Mouse (Mus musculus) neural tube, embryonic 15.5 days (tissue): ENCODE results near the gene Pcyt2. TPM values are rescaled to one million over a fixed set of nuclear protein-coding genes. Genes with fewer than 3 reads are reported as not detected.

ENCODE experiments used
- ATAC-seq: fragments of 200-750 bp; cut with Nextera tagmentation; 2 replicates; pipeline ENCODE4 v1.8.0; 2017; ENCODE audit warnings: mild to moderate bottlenecking, moderate TSS enrichment, moderate library complexity; ENCODE audit not compliant: low FRiP score
- H3K27ac ChIP-seq: fragments of 300-500 bp; sonication (generic); replicated peaks from 2 replicates; pipeline ENCODE4 v1.5.1; 2015; ENCODE audit warnings: mild to moderate bottlenecking, inconsistent platforms
- H3K27me3 ChIP-seq: fragments of 300-500 bp; sonication (generic); replicated peaks from 2 replicates; pipeline ENCODE4 v1.6.1; 2015; ENCODE audit warnings: inconsistent platforms
- H3K36me3 ChIP-seq: fragments of 300-500 bp; sonication (generic); 2 replicates; pipeline ENCODE4 v1.6.1; 2015; ENCODE audit warnings: inconsistent platforms
- H3K4me1 ChIP-seq: fragments of 300-500 bp; sonication (generic); 2 replicates; pipeline ENCODE4 v1.6.1; 2015; ENCODE audit warnings: inconsistent platforms
- H3K4me2 ChIP-seq: fragments of 300-500 bp; sonication (generic); 2 replicates; pipeline ENCODE4 v1.6.1; 2015; ENCODE audit warnings: inconsistent platforms, mild to moderate bottlenecking, moderate library complexity
- H3K4me3 ChIP-seq: fragments of 300-500 bp; sonication (generic); replicated peaks from 2 replicates; pipeline ENCODE4 v1.5.1; 2015; ENCODE audit warnings: mild to moderate bottlenecking, inconsistent platforms
- H3K9ac ChIP-seq: fragments of 300-500 bp; sonication (generic); replicated peaks from 2 replicates; pipeline ENCODE4 v1.6.1; 2015; ENCODE audit warnings: mild to moderate bottlenecking, inconsistent platforms
- H3K9me3 ChIP-seq: fragments of 300-500 bp; sonication (generic); replicated peaks from 2 replicates; pipeline ENCODE4 v1.6.1; 2016; ENCODE audit warnings: inconsistent platforms
- WGBS: fragments of 180-500 bp; shearing (Covaris S2); methylation state at CpG from one replicate; pipeline ENCODE4 v1.1.7; 2015; ENCODE audit warnings: mixed read lengths; 5-methylcytosine and 5-hydroxymethylcytosine counted together
- microRNA-seq: library from miRNA; unstranded; fragments of <30 nt; microRNA quantifications from one replicate; pipeline ENCODE4, GENCODE M21; 2017
- polyA plus RNA-seq: library from polyadenylated mRNA; unstranded; fragments of >200 nt; fragmentation: Nextera tagmentation; extraction: Ambion mirVana; gene quantifications from 2 replicates; pipeline ENCODE4 v1.2.1, GENCODE M21; 2015

The Pcyt2 gene
- polyA plus RNA-seq, 1 experiment from 2014 or later = 248 TPM

- no peak for ATAC-seq
- 90% methylated on average over 9 of the region's 9 CpGs for WGBS
- Histone ChIP-seq H3K4me2 (no peak overlapping the region), H3K9ac (no peak overlapping the region), H3K27me3 (no peaks in the 10 kb centered on the region), H3K27ac (no peak overlapping the region), H3K36me3 (peaks cover 91% of the 10 kb centered on the region), H3K4me3 (no peak overlapping the region), H3K4me1 (0 out of 2 replicates have a peak, but pooled peaks cover 4% of the 10 kb centered on the region), H3K9me3 (no peaks in the 10 kb centered on the region)
These were observed 52.6 kb downstream of the Pcyt2 start for GRCm38 (mm10) chr11:120565114-120565513.

GRCm38 (mm10) chr11:120562949-120563348 lies 54.8 kb downstream of the Pcyt2 start:
- H3K4me3 ChIP-seq = no peak overlapping the region
- H3K9me3 ChIP-seq = no peaks in the 10 kb centered on the region
- H3K9ac ChIP-seq = no peak overlapping the region
- no peak overlapping the region for H3K4me2 ChIP-seq
- H3K27ac ChIP-seq = no peak overlapping the region
- H3K4me1 ChIP-seq = 0 out of 2 replicates have a peak, but pooled peaks cover 1% of the 10 kb centered on the region
- peaks cover 92% of the 10 kb centered on the region for H3K36me3 ChIP-seq
- no peaks in the 10 kb centered on the region for H3K27me3 ChIP-seq
- no peak for ATAC-seq
- 97% methylated on average over 13 of the region's 13 CpGs for WGBS

- WGBS = 94% methylated on average over 13 of the region's 13 CpGs
- no peak for ATAC-seq
- peaks cover 74% of the 10 kb centered on the region for H3K36me3 ChIP-seq
- no peak overlapping the region for H3K4me2 ChIP-seq
- no peaks in the 10 kb centered on the region for H3K27me3 ChIP-seq
- H3K9me3 ChIP-seq = no peaks in the 10 kb centered on the region; the same call in 1 of the 2 replicates
- H3K27ac ChIP-seq = no peak overlapping the region
- H3K9ac ChIP-seq = no peak overlapping the region
- H3K4me3 ChIP-seq = no peak overlapping the region
- H3K4me1 ChIP-seq = no peaks in the 10 kb centered on the region
These were observed 56.6 kb downstream of the Pcyt2 start for GRCm38 (mm10) chr11:120560952-120561728.

Small RNA genes within 50 kb of the gene (microRNA-seq; reads per million reads assigned to microRNA genes)
- not detected for gene Mir6936

Other genes starting within 250 kb of the Pcyt2 start
- 71.6 and 81.5 TPM in 2 replicates for gene Faap100, start 239.2 kb downstream of the Pcyt2 start, polyA plus RNA-seq
- 30.2 and 32.6 TPM in 2 replicates for gene Nploc4, start 180.2 kb downstream of the Pcyt2 start, polyA plus RNA-seq
- not detected in 2 replicates for gene Tspan10, start 175.3 kb downstream of the Pcyt2 start, polyA plus RNA-seq
- 0.09 and 0.28 TPM in 2 replicates for gene Pde6g, start 164.4 kb downstream of the Pcyt2 start, polyA plus RNA-seq
- 12.1 and 12.8 TPM in 2 replicates for gene Oxld1, start 159.9 kb downstream of the Pcyt2 start, polyA plus RNA-seq
- 24.5 and 26.6 TPM in 2 replicates for gene Ccdc137, start 159.8 kb downstream of the Pcyt2 start, polyA plus RNA-seq
- 68.1 and 76.7 TPM in 2 replicates for gene Arl16, start 150.3 kb downstream of the Pcyt2 start, polyA plus RNA-seq
- gene Mrpl12, start 133.3 kb downstream of the Pcyt2 start, polyA plus RNA-seq = 142 and 144 TPM in 2 replicates
- 27.6 and 33.6 TPM in 2 replicates for gene Slc25a10, start 126.1 kb downstream of the Pcyt2 start, polyA plus RNA-seq
- gene Gcgr, start 87.2 kb downstream of the Pcyt2 start, polyA plus RNA-seq = 0.26 and 0.41 TPM in 2 replicates
- gene Mcrip1, start 68.2 kb downstream of the Pcyt2 start, polyA plus RNA-seq = 229 and 235 TPM in 2 replicates
- 0.69 and 14.1 TPM in 2 replicates for gene Ppp1r27, start 66.8 kb downstream of the Pcyt2 start, polyA plus RNA-seq
- 282 and 351 TPM in 2 replicates for gene P4hb, start 44.7 kb downstream of the Pcyt2 start, polyA plus RNA-seq
- 488 and 542 TPM in 2 replicates for gene Arhgdia, start 36.3 kb downstream of the Pcyt2 start, polyA plus RNA-seq
- 219 and 265 TPM in 2 replicates for gene Alyref, start 19.6 kb downstream of the Pcyt2 start, polyA plus RNA-seq
- gene Anapc11, start 19.5 kb downstream of the Pcyt2 start, polyA plus RNA-seq = 206 and 208 TPM in 2 replicates
- 0.86 and 3.2 TPM in 2 replicates for gene Npb, start 9.5 kb downstream of the Pcyt2 start, polyA plus RNA-seq
- gene Sirt7, start 7.3 kb upstream of the Pcyt2 start, polyA plus RNA-seq = 43.2 and 45.1 TPM in 2 replicates
- 40.1 and 41.0 TPM in 2 replicates for gene Mafg, start 15.7 kb upstream of the Pcyt2 start, polyA plus RNA-seq
- gene Pycr1, start 25.8 kb upstream of the Pcyt2 start, polyA plus RNA-seq = 19.1 and 20.8 TPM in 2 replicates
- gene Myadml2, start 30.2 kb upstream of the Pcyt2 start, polyA plus RNA-seq = 2.5 and 2.6 TPM in 2 replicates
- 6.1 and 7.1 TPM in 2 replicates for gene Notum, start 43.2 kb upstream of the Pcyt2 start, polyA plus RNA-seq
- gene Aspscr1, start 55.0 kb upstream of the Pcyt2 start, polyA plus RNA-seq = 144 and 148 TPM in 2 replicates
- gene Cenpx, start 95.8 kb upstream of the Pcyt2 start, polyA plus RNA-seq = 108 and 115 TPM in 2 replicates
- gene Lrrc45, start 96.0 kb upstream of the Pcyt2 start, polyA plus RNA-seq = 76.8 and 81.3 TPM in 2 replicates
- 459 and 611 TPM in 2 replicates for gene Rac3, start 103.5 kb upstream of the Pcyt2 start, polyA plus RNA-seq
- gene Dcxr, start 109.3 kb upstream of the Pcyt2 start, polyA plus RNA-seq = 9.4 and 18.9 TPM in 2 replicates
- 0.87 and 10.7 TPM in 2 replicates for gene Cbr2, start 114.2 kb upstream of the Pcyt2 start, polyA plus RNA-seq
- gene Hmga1b, start 144.9 kb upstream of the Pcyt2 start, polyA plus RNA-seq = 2.2 and 3.1 TPM in 2 replicates
- 123 and 136 TPM in 2 replicates for gene Rfng, start 166.3 kb upstream of the Pcyt2 start, polyA plus RNA-seq
- 266 and 277 TPM in 2 replicates for gene Gps1, start 166.3 kb upstream of the Pcyt2 start, polyA plus RNA-seq
- gene Dus1l, start 178.5 kb upstream of the Pcyt2 start, polyA plus RNA-seq = 45.4 and 52.4 TPM in 2 replicates
- gene Fasn, start 206.6 kb upstream of the Pcyt2 start, polyA plus RNA-seq = 67.9 and 71.0 TPM in 2 replicates